Mouse (Mus musculus) heart, embryonic 13.5 days (tissue): ENCODE results near the gene Tmem235. TPM values are rescaled to one million over a fixed set of nuclear protein-coding genes. Genes with fewer than 3 reads are reported as not detected.

ENCODE experiments used
- ATAC-seq: fragments of 200-750 bp; cut with Nextera tagmentation; 2 replicates; pipeline ENCODE4 v1.8.0; 2017; ENCODE audit warnings: moderate TSS enrichment; ENCODE audit not compliant: insufficient number of reproducible peaks, low FRiP score, low TSS enrichment; ENCODE audit errors: extremely low read depth
- H3K27ac ChIP-seq: fragments of 300-500 bp; sonication (generic); replicated peaks from 2 replicates; pipeline ENCODE4 v1.5.1; 2015; ENCODE audit warnings: moderate library complexity, mild to moderate bottlenecking, inconsistent platforms
- H3K27me3 ChIP-seq: fragments of 300-500 bp; sonication (generic); replicated peaks from 2 replicates; pipeline ENCODE4 v1.6.1; 2015; ENCODE audit warnings: mild to moderate bottlenecking, inconsistent platforms
- H3K36me3 ChIP-seq: fragments of 300-500 bp; sonication (generic); 2 replicates; pipeline ENCODE4 v1.6.1; 2015; ENCODE audit warnings: mild to moderate bottlenecking, inconsistent platforms
- H3K4me1 ChIP-seq: fragments of 300-500 bp; sonication (generic); 2 replicates; pipeline ENCODE4 v1.6.1; 2015; ENCODE audit warnings: inconsistent platforms
- H3K4me2 ChIP-seq: fragments of 300-500 bp; sonication (generic); 2 replicates; pipeline ENCODE4 v1.6.1; 2015; ENCODE audit warnings: inconsistent platforms, mild to moderate bottlenecking, moderate library complexity
- H3K4me3 ChIP-seq: fragments of 300-500 bp; sonication (generic); 2 replicates; pipeline ENCODE4 v1.5.1; 2015; ENCODE audit warnings: moderate library complexity, mild to moderate bottlenecking, inconsistent platforms
- H3K9ac ChIP-seq: fragments of 300-500 bp; sonication (generic); 2 replicates; pipeline ENCODE4 v1.6.1; 2015; ENCODE audit warnings: inconsistent platforms, mild to moderate bottlenecking, moderate library complexity
- H3K9me3 ChIP-seq: fragments of 300-500 bp; sonication (generic); 2 replicates; pipeline ENCODE4 v1.6.1; 2016; ENCODE audit warnings: inconsistent platforms
- WGBS: fragments of 180-500 bp; shearing (Covaris S2); methylation state at CpG from one replicate; pipeline ENCODE4 v1.1.7; 2015; ENCODE audit warnings: mixed read lengths; 5-methylcytosine and 5-hydroxymethylcytosine counted together
- polyA plus RNA-seq: library from polyadenylated mRNA; unstranded; fragments of >200 nt; fragmentation: Nextera tagmentation; extraction: Ambion mirVana; gene quantifications from 2 replicates; pipeline ENCODE4 v1.2.1, GENCODE M21; 2015

Tmem235 gene
- polyA plus RNA-seq, 1 experiment from 2014 or later = not detected

GRCm38 (mm10) chr11:117892199-117892598 is 31.6 kb downstream of the Tmem235 start:
- H3K4me1 ChIP-seq = peaks cover 39% of the 10 kb centered on the region

GRCm38 (mm10) chr11:117894676-117895075 is 34.1 kb downstream of the Tmem235 start:
- H3K27ac ChIP-seq = no peak overlapping the region
- no peaks in the 10 kb centered on the region for H3K9me3 ChIP-seq
- peaks cover 14% of the 10 kb centered on the region for H3K27me3 ChIP-seq
- H3K36me3 ChIP-seq = no peaks in the 10 kb centered on the region
- peaks cover 25% of the 10 kb centered on the region for H3K4me1 ChIP-seq
- H3K4me3 ChIP-seq = no peak overlapping the region
- 49% methylated on average over 10 of the region's 10 CpGs for WGBS
- no peak overlapping the region for H3K4me2 ChIP-seq
- H3K9ac ChIP-seq = no peak overlapping the region
- no peak for ATAC-seq

More at GRCm38 (mm10) chr11:117892199-117892598, 31.6 kb downstream of the Tmem235 start:
- H3K27ac ChIP-seq = no peak overlapping the region
- ATAC-seq = no peak
- no peaks in the 10 kb centered on the region for H3K36me3 ChIP-seq
- WGBS = 52% methylated on average over 6 of the region's 6 CpGs
- no peak overlapping the region for H3K4me3 ChIP-seq
- H3K27me3 ChIP-seq = peaks cover 32% of the 10 kb centered on the region
- no peaks in the 10 kb centered on the region for H3K9me3 ChIP-seq
- H3K4me2 ChIP-seq = no peak overlapping the region
- H3K9ac ChIP-seq = no peak overlapping the region

GRCm38 (mm10) chr11:117896533-117896932 is 36.0 kb downstream of the Tmem235 start:
- ATAC-seq = no peak
- H3K9ac ChIP-seq = 0 out of 2 replicates have a peak overlapping the region, but pooled peaks have one; percentile 50
- no peak overlapping the region for H3K4me2 ChIP-seq
- H3K36me3 ChIP-seq = no peaks in the 10 kb centered on the region
- 0 out of 2 replicates have a peak overlapping the region, but pooled peaks have one; percentile 50 for H3K27ac ChIP-seq
- H3K27me3 ChIP-seq = peaks cover 6% of the 10 kb centered on the region
- no peaks in the 10 kb centered on the region for H3K9me3 ChIP-seq
- WGBS = 17% methylated on average over 2 of the region's 2 CpGs
- H3K4me1 ChIP-seq = peaks cover 7% of the 10 kb centered on the region
- H3K4me3 ChIP-seq = no peak overlapping the region

GRCm38 (mm10) chr11:117902282-117902681 is 41.7 kb downstream of the Tmem235 start:
- H3K4me1 ChIP-seq = no peaks in the 10 kb centered on the region
- no peak overlapping the region for H3K4me2 ChIP-seq
- H3K9me3 ChIP-seq = no peaks in the 10 kb centered on the region
- ATAC-seq = no peak
- no peaks in the 10 kb centered on the region for H3K27me3 ChIP-seq
- H3K36me3 ChIP-seq = no peaks in the 10 kb centered on the region
- H3K9ac ChIP-seq = no peak overlapping the region
- 81% methylated on average over 2 of the region's 2 CpGs for WGBS
- H3K27ac ChIP-seq = no peak overlapping the region
- H3K4me3 ChIP-seq = no peak overlapping the region

GRCm38 (mm10) chr11:117904442-117904841 is 43.9 kb downstream of the Tmem235 start:
- Histone ChIP-seq H3K36me3 (no peaks in the 10 kb centered on the region), H3K4me3 (no peak overlapping the region), H3K9ac (no peak overlapping the region), H3K9me3 (no peaks in the 10 kb centered on the region), H3K4me1 (no peaks in the 10 kb centered on the region), H3K27ac (no peak overlapping the region), H3K4me2 (no peak overlapping the region), H3K27me3 (no peaks in the 10 kb centered on the region)
- ATAC-seq = no peak
- WGBS = 79% methylated on average over 8 of the region's 8 CpGs

GRCm38 (mm10) chr11:117909337-117909736 is 48.8 kb downstream of the Tmem235 start:
- ATAC-seq = no peak
- 74% methylated on average over 8 of the region's 8 CpGs for WGBS
- no peaks in the 10 kb centered on the region for H3K9me3 ChIP-seq
- no peak overlapping the region for H3K4me2 ChIP-seq
- H3K4me3 ChIP-seq = no peak overlapping the region
- no peaks in the 10 kb centered on the region for H3K27me3 ChIP-seq
- H3K9ac ChIP-seq = no peak overlapping the region
- H3K36me3 ChIP-seq = no peaks in the 10 kb centered on the region
- no peak overlapping the region for H3K27ac ChIP-seq
- H3K4me1 ChIP-seq = peaks cover 16% of the 10 kb centered on the region

- H3K9ac ChIP-seq = peak overlapping the region; percentile 61
Measured at GRCm38 (mm10) chr11:117912684-117913352, 52.3 kb downstream of the Tmem235 start.

GRCm38 (mm10) chr11:117914531-117914930 is 54.0 kb downstream of the Tmem235 start:
- 14% methylated on average over 12 of the region's 12 CpGs for WGBS
- peaks cover 10% of the 10 kb centered on the region; the same call in 1 of the 2 replicates for H3K9me3 ChIP-seq
- ATAC-seq = no peak
- H3K27ac ChIP-seq = 0 out of 2 replicates have a peak overlapping the region, but pooled peaks have one; percentile 25
- H3K4me1 ChIP-seq = peaks cover 27% of the 10 kb centered on the region
- H3K36me3 ChIP-seq = no peaks in the 10 kb centered on the region
- H3K9ac ChIP-seq = no peak overlapping the region
- H3K4me3 ChIP-seq = no peak overlapping the region
- no peak overlapping the region; the same call in 1 of the 2 replicates for H3K4me2 ChIP-seq
- H3K27me3 ChIP-seq = no peaks in the 10 kb centered on the region

More at GRCm38 (mm10) chr11:117912684-117913352, 52.3 kb downstream of the Tmem235 start:
- H3K27me3 ChIP-seq = no peaks in the 10 kb centered on the region
- peaks cover 23% of the 10 kb centered on the region for H3K4me1 ChIP-seq
- H3K4me3 ChIP-seq = peak overlapping the region; percentile 24; the same call in 1 of the 2 replicates
- no peaks in the 10 kb centered on the region for H3K36me3 ChIP-seq
- peaks cover 10% of the 10 kb centered on the region; the same call in 1 of the 2 replicates for H3K9me3 ChIP-seq
- H3K4me2 ChIP-seq = peak overlapping the region; percentile 58
- WGBS = 26% methylated on average over 13 of the region's 13 CpGs
- no peak overlapping the region for H3K27ac ChIP-seq
- ATAC-seq = 0 out of 2 replicates have a peak, but pooled peaks have one; percentile 35

Other genes with a start within 250 kb of the Tmem235 start
- gene Tnrc6c, start 206.5 kb upstream of the Tmem235 start, polyA plus RNA-seq = 6.0 TPM in 2 replicates
- gene Tmc8, start 78.7 kb upstream of the Tmem235 start, polyA plus RNA-seq = 2.5 and 3.0 TPM in 2 replicates
- gene Tmc6, start 78.6 kb upstream of the Tmem235 start, polyA plus RNA-seq = 22.2 and 26.9 TPM in 2 replicates
- gene 6030468B19Rik, start 63.1 kb upstream of the Tmem235 start, polyA plus RNA-seq = 1.3 and 2.3 TPM in 2 replicates
- gene Gm20708, start 51.1 kb upstream of the Tmem235 start, polyA plus RNA-seq = 0.78 and 1.3 TPM in 2 replicates
- gene Syngr2, start 51.1 kb upstream of the Tmem235 start, polyA plus RNA-seq = 74.8 and 75.6 TPM in 2 replicates
- 12.6 and 12.7 TPM in 2 replicates for gene Afmid, start 34.8 kb upstream of the Tmem235 start, polyA plus RNA-seq
- 97.6 and 109 TPM in 2 replicates for gene Tk1, start 34.7 kb upstream of the Tmem235 start, polyA plus RNA-seq
- 228 and 260 TPM in 2 replicates for gene Birc5, start 11.5 kb upstream of the Tmem235 start, polyA plus RNA-seq
- 4.6 and 5.4 TPM in 2 replicates for gene Tha1, start 12.7 kb downstream of the Tmem235 start, polyA plus RNA-seq
- gene Socs3, start 109.3 kb downstream of the Tmem235 start, polyA plus RNA-seq = 4.9 and 8.5 TPM in 2 replicates
- gene Pgs1, start 125.5 kb downstream of the Tmem235 start, polyA plus RNA-seq = 25.7 and 26.6 TPM in 2 replicates